Mouse (Mus musculus): ENCODE measurements around the gene Uncx. TPM values are rescaled to one million over a fixed set of nuclear protein-coding genes. Genes with fewer than 3 reads are reported as not detected.

Gene Uncx
- polyA plus RNA-seq, 1 experiment from 2014 or later: 8.5 TPM

- Histone ChIP-seq H3K4me1 (peaks cover under 1% of the 10 kb centered on the region), H3K4me3 (no peak overlapping the region), H3K27me3 (peaks cover 32% of the 10 kb centered on the region), H3K9ac (no peak overlapping the region), H3K27ac (no peak overlapping the region), H3K36me3 (ENCODE audit: poor library complexity, severe bottlenecking) (no peaks in the 10 kb centered on the region), H3K9me3 (replicated peaks) (no peaks in the 10 kb centered on the region), H3K4me2 (no peak overlapping the region)
- WGBS: 77% methylated on average over 10 of the region's 10 CpGs
- ATAC-seq: no peak
These were observed 21.3 kb upstream of the Uncx start for GRCm38 (mm10) chr5:139521987-139522386.

DNA sequence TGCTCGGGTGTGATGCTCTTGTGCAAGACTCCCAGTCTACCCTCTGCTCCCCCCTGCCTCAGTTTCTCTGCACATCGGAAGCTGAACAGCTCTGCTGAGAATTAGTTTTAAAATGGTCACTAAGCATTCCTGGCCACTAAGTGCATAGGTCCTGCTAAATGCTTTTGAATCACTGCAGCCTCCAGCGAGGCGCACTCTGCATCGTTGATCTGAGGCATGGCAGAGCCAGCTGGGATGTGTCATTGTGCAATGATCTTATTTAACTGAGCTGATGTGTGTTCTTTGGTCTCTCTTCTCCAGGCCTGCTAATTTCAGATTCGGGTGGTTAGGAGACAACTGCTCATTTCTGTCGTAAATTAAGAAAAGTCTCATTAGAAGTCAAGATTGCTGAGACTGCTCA lies 14.4 kb upstream of the Uncx start:
- 65% methylated on average over 7 of the region's 7 CpGs for WGBS
- H3K36me3 ChIP-seq (ENCODE audit: poor library complexity, severe bottlenecking): no peaks in the 10 kb centered on the region
- no peak overlapping the region for H3K9ac ChIP-seq
- H3K4me1 ChIP-seq: peaks cover 5% of the 10 kb centered on the region; the same call in 1 of the 2 replicates
- peaks cover 61% of the 10 kb centered on the region for H3K27me3 ChIP-seq
- no peak for ATAC-seq
- H3K4me2 ChIP-seq: no peak overlapping the region
- H3K4me3 ChIP-seq: no peak overlapping the region
- no peaks in the 10 kb centered on the region for H3K9me3 ChIP-seq (replicated peaks)
- H3K27ac ChIP-seq: no peak overlapping the region

DNA sequence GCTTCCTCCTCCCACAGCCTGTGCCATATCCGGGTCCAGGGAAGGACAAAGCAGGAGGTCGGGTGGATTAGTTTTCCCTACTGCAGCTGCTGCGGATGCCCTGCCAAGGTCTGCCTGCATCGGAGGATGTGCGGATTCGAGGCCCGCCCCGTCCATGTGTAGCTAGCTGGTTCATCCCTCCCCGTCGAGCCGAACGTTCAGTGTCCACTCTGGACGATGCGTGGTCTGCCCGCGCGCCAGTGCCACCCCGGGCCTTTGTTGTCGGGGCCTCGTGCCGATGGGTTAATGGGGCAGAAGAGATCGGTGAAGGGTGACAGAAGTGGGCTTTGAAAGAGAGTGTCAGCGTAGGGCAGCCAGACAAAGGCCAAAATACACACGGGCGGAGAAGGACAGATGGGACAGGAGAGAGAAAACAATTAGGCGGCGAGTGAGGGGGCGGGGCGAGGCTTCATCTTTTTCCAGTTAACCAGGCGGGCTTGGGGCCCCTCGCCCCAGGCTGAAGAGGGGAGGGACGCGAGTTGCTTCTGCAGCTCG lies 7.8 kb upstream of the Uncx start:
- H3K36me3 ChIP-seq (ENCODE audit: poor library complexity, severe bottlenecking): no peaks in the 10 kb centered on the region
- H3K4me1 ChIP-seq: peaks cover 50% of the 10 kb centered on the region
- peaks cover 83% of the 10 kb centered on the region for H3K27me3 ChIP-seq
- peak overlapping the region; percentile 43; the same call in 1 of the 2 replicates for H3K9ac ChIP-seq
- peak; percentile 61 for ATAC-seq
- no peaks in the 10 kb centered on the region for H3K9me3 ChIP-seq (replicated peaks)
- peak overlapping the region; percentile 21 for H3K4me3 ChIP-seq
- WGBS: under 1% methylated on average over 33 of the region's 34 CpGs
- H3K4me2 ChIP-seq: peak overlapping the region; percentile 45
- H3K27ac ChIP-seq: peak overlapping the region; percentile 58

- H3K4me1 ChIP-seq: peaks cover 59% of the 10 kb centered on the region
- H3K4me3 ChIP-seq: no peak overlapping the region
- H3K27me3 ChIP-seq: peaks cover 87% of the 10 kb centered on the region
- ATAC-seq: peak; percentile 62; the same call in 1 of the 2 replicates
- H3K9ac ChIP-seq: no peak overlapping the region
- no peaks in the 10 kb centered on the region for H3K36me3 ChIP-seq (ENCODE audit: poor library complexity, severe bottlenecking)
- peak overlapping the region; percentile 70 for H3K27ac ChIP-seq
- H3K9me3 ChIP-seq (replicated peaks): no peaks in the 10 kb centered on the region
- under 1% methylated on average over 26 of the region's 26 CpGs for WGBS
- peak overlapping the region; percentile 45 for H3K4me2 ChIP-seq
These were observed 6.9 kb upstream of the Uncx start for GRCm38 (mm10) chr5:139536211-139536910.

DNA sequence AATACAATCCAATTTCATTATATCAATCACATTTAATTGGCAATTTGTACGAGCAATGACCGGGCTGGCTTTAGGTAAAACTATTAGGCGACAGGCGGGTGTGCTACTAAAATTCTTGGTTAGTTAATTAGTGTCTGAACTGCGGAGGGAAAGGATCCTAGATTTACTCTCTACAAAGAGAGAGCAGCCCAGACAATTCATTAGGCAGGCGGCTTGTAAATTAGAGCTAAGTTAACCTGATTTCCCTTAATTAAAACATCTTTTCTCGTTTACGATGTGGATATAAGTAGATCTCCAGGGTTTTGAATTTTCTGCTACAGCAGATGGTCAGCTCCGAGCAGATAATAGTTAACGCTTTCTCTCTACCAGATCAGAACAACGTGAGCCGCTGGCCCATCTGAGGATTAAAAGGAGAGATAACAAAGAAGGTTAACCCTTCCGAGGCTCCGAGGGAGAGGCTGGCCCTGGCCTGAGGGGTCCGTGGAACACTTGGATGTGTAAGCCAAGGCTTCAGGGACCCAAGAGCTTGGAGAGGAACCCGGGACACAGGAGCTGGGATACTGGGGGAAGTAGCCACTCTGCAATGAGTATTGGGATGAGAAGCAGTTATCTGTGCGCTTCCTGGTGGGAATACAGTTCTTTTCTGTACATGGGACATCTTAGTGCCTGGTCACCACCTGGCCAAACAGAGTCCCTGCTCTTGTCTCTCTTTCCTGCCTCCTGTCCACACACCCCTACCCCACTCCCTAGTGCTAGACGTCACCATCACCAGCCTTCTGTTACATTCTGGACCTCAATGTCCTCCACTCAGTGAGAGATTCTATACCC lies 6.2 kb upstream of the Uncx start:
- ATAC-seq: 0 out of 2 replicates have a peak, but pooled peaks have one; percentile 11
- H3K4me1 ChIP-seq: peaks cover 58% of the 10 kb centered on the region
- peaks cover 92% of the 10 kb centered on the region for H3K27me3 ChIP-seq
- no peaks in the 10 kb centered on the region for H3K9me3 ChIP-seq (replicated peaks)
- WGBS: 1% methylated on average over 18 of the region's 18 CpGs
- no peak overlapping the region for H3K4me3 ChIP-seq
- H3K36me3 ChIP-seq (ENCODE audit: poor library complexity, severe bottlenecking): no peaks in the 10 kb centered on the region
- H3K9ac ChIP-seq: no peak overlapping the region
- H3K27ac ChIP-seq: peak overlapping the region; percentile 75
- H3K4me2 ChIP-seq: peak overlapping the region; percentile 0; the same call in 1 of the 2 replicates

- WGBS: 9% methylated on average over 3 of the region's 3 CpGs
- peak overlapping the region; percentile 75 for H3K27ac ChIP-seq
- H3K4me3 ChIP-seq: no peak overlapping the region
- no peak overlapping the region for H3K4me2 ChIP-seq
- no peaks in the 10 kb centered on the region for H3K9me3 ChIP-seq (replicated peaks)
- H3K36me3 ChIP-seq (ENCODE audit: poor library complexity, severe bottlenecking): no peaks in the 10 kb centered on the region
- ATAC-seq: no peak
- H3K27me3 ChIP-seq: peaks cover 92% of the 10 kb centered on the region
- peaks cover 58% of the 10 kb centered on the region for H3K4me1 ChIP-seq
- H3K9ac ChIP-seq: no peak overlapping the region
These were observed 5.6 kb upstream of the Uncx start for GRCm38 (mm10) chr5:139537739-139538135.

- H3K27ac ChIP-seq: peak overlapping the region; percentile 5; the same call in 1 of the 2 replicates
- peak overlapping the region; percentile 42 for H3K4me2 ChIP-seq
- H3K4me1 ChIP-seq: peaks cover 65% of the 10 kb centered on the region
- H3K36me3 ChIP-seq (ENCODE audit: poor library complexity, severe bottlenecking): no peaks in the 10 kb centered on the region
- under 1% methylated on average over 44 of the region's 44 CpGs for WGBS
- H3K27me3 ChIP-seq: peaks cover 95% of the 10 kb centered on the region
- no peak overlapping the region for H3K9ac ChIP-seq
- H3K4me3 ChIP-seq: peak overlapping the region; percentile 12; the same call in 1 of the 2 replicates
- no peak for ATAC-seq
- no peaks in the 10 kb centered on the region for H3K9me3 ChIP-seq (replicated peaks)
These were observed 1.9 kb upstream of the Uncx start for GRCm38 (mm10) chr5:139541151-139542042.

GRCm38 (mm10) chr5:139542043-139542365 lies 1.3 kb upstream of the Uncx start:
- Histone ChIP-seq H3K4me2 (no peak overlapping the region), H3K9me3 (replicated peaks) (no peaks in the 10 kb centered on the region), H3K9ac (no peak overlapping the region), H3K4me1 (peaks cover 65% of the 10 kb centered on the region), H3K27ac (no peak overlapping the region), H3K27me3 (peaks cover 95% of the 10 kb centered on the region), H3K36me3 (ENCODE audit: poor library complexity, severe bottlenecking) (no peaks in the 10 kb centered on the region), H3K4me3 (no peak overlapping the region)
- WGBS: 8% methylated on average over 1 of the region's 1 CpGs
- ATAC-seq: no peak

DNA sequence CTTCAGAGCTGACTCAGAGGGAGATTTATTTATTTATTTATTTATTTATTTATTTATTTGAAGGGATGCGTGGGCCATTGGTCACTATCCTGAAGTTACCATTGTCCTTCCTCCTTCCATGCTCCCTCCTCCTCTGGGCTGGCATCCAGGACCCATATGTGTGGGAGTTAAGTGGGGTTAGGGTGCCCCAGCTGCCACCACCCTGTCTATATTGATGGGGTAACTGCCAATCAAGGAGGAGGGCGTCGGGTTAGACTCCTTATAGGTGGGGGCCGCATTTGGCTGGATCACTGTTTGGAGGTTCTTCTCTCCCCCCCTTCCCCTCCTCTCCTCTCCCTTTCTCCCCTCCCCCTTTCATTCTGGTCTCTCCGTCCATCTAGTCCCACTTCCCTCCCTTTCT lies 738 bp upstream of the Uncx start:
- ATAC-seq: no peak
- peaks cover 65% of the 10 kb centered on the region for H3K4me1 ChIP-seq
- WGBS: 3% methylated on average over 5 of the region's 5 CpGs
- peaks cover 95% of the 10 kb centered on the region for H3K27me3 ChIP-seq
- no peak overlapping the region for H3K9ac ChIP-seq
- no peaks in the 10 kb centered on the region for H3K9me3 ChIP-seq (replicated peaks)
- no peak overlapping the region for H3K27ac ChIP-seq
- H3K4me2 ChIP-seq: peak overlapping the region; percentile 50; the same call in 1 of the 2 replicates
- no peaks in the 10 kb centered on the region for H3K36me3 ChIP-seq (ENCODE audit: poor library complexity, severe bottlenecking)
- no peak overlapping the region for H3K4me3 ChIP-seq

GRCm38 (mm10) chr5:139543650-139544270 lies 466 bp downstream of the Uncx start:
- H3K4me1 ChIP-seq: peaks cover 54% of the 10 kb centered on the region

More at GRCm38 (mm10) chr5:139543650-139544270, 466 bp downstream of the Uncx start:
- H3K27ac ChIP-seq: peak overlapping the region; percentile 31
- H3K4me2 ChIP-seq: peak overlapping the region; percentile 50
- WGBS: under 1% methylated on average over 57 of the region's 71 CpGs
- peaks cover 94% of the 10 kb centered on the region for H3K27me3 ChIP-seq
- no peaks in the 10 kb centered on the region for H3K36me3 ChIP-seq (ENCODE audit: poor library complexity, severe bottlenecking)
- no peaks in the 10 kb centered on the region for H3K9me3 ChIP-seq (replicated peaks)
- peak overlapping the region; percentile 47 for H3K9ac ChIP-seq
- 0 out of 2 replicates have a peak, but pooled peaks have one; percentile 20 for ATAC-seq
- peak overlapping the region; percentile 34 for H3K4me3 ChIP-seq

All from forebrain, embryonic 13.5 days (tissue).